Mouse (Mus musculus) CH12.LX (cell line): Measurements from ENCODE around the gene Clmp. TPM values are rescaled to one million over a fixed set of nuclear protein-coding genes. Genes with fewer than 3 reads are reported as not detected.

ENCODE experiments used
- DNase-seq: peaks from one replicate; pipeline ENCODE4 v3.0.0-alpha.2; 2013; ENCODE audit errors: extremely low read depth
- H3K27ac ChIP-seq: 2 replicates; pipeline ENCODE4 v1.5.1; 2012; ENCODE audit warnings: low read depth, mild to moderate bottlenecking, control low read depth, moderate library complexity; ENCODE audit not compliant: insufficient read depth
- H3K27me3 ChIP-seq: replicated peaks from 2 replicates; pipeline ENCODE3; 2012; ENCODE audit warnings: inconsistent platforms
- H3K36me3 ChIP-seq, 2 experiments: replicated peaks in 1 of 2; 2 replicates each; pipeline versions ENCODE3 to v1.6.1; 2012; ENCODE audit warnings: inconsistent platforms in 1 of 2, low read length in 1 of 2, mild to moderate bottlenecking in 1 of 2, mixed read lengths in 1 of 2, moderate library complexity in 1 of 2; ENCODE audit not compliant: control insufficient read depth in 1 of 2, insufficient read depth in 1 of 2
- H3K4me1 ChIP-seq, 2 experiments: 2 replicates each; pipeline ENCODE4 v1.6.1; 2012; ENCODE audit warnings: inconsistent platforms in 1 of 2, moderate library complexity in 1 of 2; ENCODE audit not compliant: insufficient read depth in 2 of 2, control insufficient read depth in 1 of 2
- H3K4me2 ChIP-seq: 2 replicates; pipeline ENCODE4 v1.6.1; 2012; ENCODE audit warnings: low read depth, mild to moderate bottlenecking, control low read depth; ENCODE audit not compliant: poor library complexity, insufficient read depth, severe bottlenecking
- H3K4me3 ChIP-seq, 3 experiments: fragments of 150-350 bp in 1 of 3; sonication (generic) in 1 of 3; replicated peaks in 1 of 3; 2 replicates each; pipeline versions ENCODE3 to v1.5.1; 2011 to 2012; ENCODE audit warnings: low read depth in 2 of 3, low read length in 2 of 3, mild to moderate bottlenecking in 2 of 3, moderate library complexity in 2 of 3, control low read depth in 1 of 3, improper control_type of control experiment in 1 of 3, inconsistent platforms in 1 of 3, mixed read lengths in 1 of 3; ENCODE audit not compliant: poor library complexity in 1 of 3
- H3K79me2 ChIP-seq: replicated peaks from 2 replicates; pipeline ENCODE4 v1.6.1; 2012; ENCODE audit warnings: mild to moderate bottlenecking, moderate library complexity; ENCODE audit not compliant: control insufficient read depth, poor library complexity, insufficient read depth, severe bottlenecking; ENCODE audit errors: extremely low read depth
- H3K9ac ChIP-seq: 2 replicates; pipeline ENCODE4 v1.6.1; 2012; ENCODE audit warnings: low read depth, mild to moderate bottlenecking, control low read depth, moderate library complexity; ENCODE audit not compliant: insufficient read depth
- H3K9me3 ChIP-seq: replicated peaks from 2 replicates; pipeline ENCODE3; 2012; ENCODE audit warnings: low read length, inconsistent platforms, mixed read lengths
- E2F4 ChIP-seq: IDR thresholded peaks from 2 replicates; pipeline ENCODE4 v1.6.1; 2011; ENCODE audit warnings: low read depth, low read length, improper control_type of control experiment; ENCODE audit not compliant: insufficient replicate concordance
- ETS1 ChIP-seq: conservative IDR thresholded peaks from 2 replicates; pipeline ENCODE4 v1.6.1; 2012; ENCODE audit warnings: low read depth, mild to moderate bottlenecking, inconsistent platforms, low read length, improper control_type of control experiment, moderate library complexity
- HCFC1 ChIP-seq: IDR thresholded peaks from 2 replicates; pipeline ENCODE4 v1.6.1; 2012; ENCODE audit warnings: low read depth, mild to moderate bottlenecking, inconsistent platforms, low read length, improper control_type of control experiment
- IRF4 ChIP-seq: IDR thresholded peaks from 2 replicates; pipeline ENCODE4 v1.6.1; 2014; ENCODE audit warnings: low read depth, mild to moderate bottlenecking, inconsistent platforms, low read length, improper control_type of control experiment
- JUN ChIP-seq: IDR thresholded peaks from 2 replicates; pipeline ENCODE4 v1.6.1; 2011; ENCODE audit warnings: low read depth, mild to moderate bottlenecking, low read length, improper control_type of control experiment, moderate library complexity; ENCODE audit not compliant: insufficient read depth
- JUND ChIP-seq: conservative IDR thresholded peaks from 2 replicates; pipeline ENCODE4 v1.6.1; 2011; ENCODE audit warnings: low read depth, low read length, improper control_type of control experiment
- KAT2A ChIP-seq: IDR thresholded peaks from 2 replicates; pipeline ENCODE4 v1.6.1; 2012; ENCODE audit warnings: low read length, improper control_type of control experiment, inconsistent platforms; ENCODE audit not compliant: insufficient replicate concordance
- MAFK ChIP-seq: IDR thresholded peaks from 2 replicates; pipeline ENCODE4 v1.6.1; 2011; ENCODE audit warnings: low read length, improper control_type of control experiment; ENCODE audit not compliant: insufficient replicate concordance
- MAZ ChIP-seq: IDR thresholded peaks from 2 replicates; pipeline ENCODE4 v1.6.1; 2012; ENCODE audit warnings: low read depth, mild to moderate bottlenecking, inconsistent platforms, low read length, improper control_type of control experiment, moderate library complexity
- MXI1 ChIP-seq: IDR thresholded peaks from 2 replicates; pipeline ENCODE4 v1.6.1; 2011; ENCODE audit warnings: mild to moderate bottlenecking, low read depth, low read length, improper control_type of control experiment
- MYC ChIP-seq: IDR thresholded peaks from 2 replicates; pipeline ENCODE4 v1.6.1; 2011; ENCODE audit warnings: low read depth, mild to moderate bottlenecking, improper control_type of control experiment, low read length
- NELFE ChIP-seq: IDR thresholded peaks from 2 replicates; pipeline ENCODE4 v1.6.1; 2011; ENCODE audit warnings: low read depth, low read length, improper control_type of control experiment
- NRF1 ChIP-seq: IDR thresholded peaks from 2 replicates; pipeline ENCODE4 v1.6.1; 2014; ENCODE audit warnings: low read depth, mild to moderate bottlenecking, inconsistent platforms, low read length, improper control_type of control experiment, moderate library complexity
- PAX5 ChIP-seq: IDR thresholded peaks from 2 replicates; pipeline ENCODE4 v1.6.1; 2012; ENCODE audit warnings: low read length, inconsistent platforms, mixed read lengths
- POLR2A ChIP-seq: IDR thresholded peaks from 2 replicates; pipeline ENCODE4 v1.6.1; 2011; ENCODE audit warnings: low read depth, mild to moderate bottlenecking, improper control_type of control experiment, low read length
- SIN3A ChIP-seq: IDR thresholded peaks from 2 replicates; pipeline ENCODE4 v1.6.1; 2012; ENCODE audit warnings: low read length, improper control_type of control experiment, inconsistent platforms
- SMC3 ChIP-seq: IDR thresholded peaks from 2 replicates; pipeline ENCODE4 v1.6.1; 2011; ENCODE audit warnings: low read depth, low read length, improper control_type of control experiment
- TCF12 ChIP-seq: IDR thresholded peaks from 2 replicates; pipeline ENCODE4 v1.6.1; 2014; ENCODE audit warnings: low read depth, mild to moderate bottlenecking, inconsistent platforms, low read length, improper control_type of control experiment
- UBTF ChIP-seq: IDR thresholded peaks from 2 replicates; pipeline ENCODE4 v1.6.1; 2012; ENCODE audit warnings: low read depth, mild to moderate bottlenecking, inconsistent platforms, low read length, improper control_type of control experiment, moderate library complexity
- USF1 ChIP-seq: IDR thresholded peaks from 2 replicates; pipeline ENCODE4 v1.6.1; 2014; ENCODE audit warnings: low read depth, mild to moderate bottlenecking, inconsistent platforms, low read length, improper control_type of control experiment
- USF2 ChIP-seq: conservative IDR thresholded peaks from 2 replicates; pipeline ENCODE4 v1.6.1; 2011; ENCODE audit warnings: low read depth, low read length, improper control_type of control experiment
- ZKSCAN1 ChIP-seq: IDR thresholded peaks from 2 replicates; pipeline ENCODE4 v1.6.1; 2012; ENCODE audit warnings: low read depth, inconsistent platforms, low read length, improper control_type of control experiment, borderline replicate concordance
- ZMIZ1 ChIP-seq: IDR thresholded peaks from 2 replicates; pipeline ENCODE4 v1.6.1; 2012; ENCODE audit warnings: low read depth, mild to moderate bottlenecking, inconsistent platforms, low read length, improper control_type of control experiment
- dilution Hi-C: fragments of 300-500 bp; cut with MboI; formaldehyde crosslinking; loops from 2 replicates; pipeline ENCODE4 v1.14.3; 2020; ENCODE audit warnings: low sequenced_read_pairs; ENCODE audit not compliant: extremely low pct_unique_long_range_greater_than_20kb, extremely low pct_ligation_motif_present
- in situ Hi-C: fragments of 300-500 bp; cut with MboI; formaldehyde crosslinking; loops from 3 replicates; pipeline ENCODE4 v1.14.3; 2019; ENCODE audit warnings: low sequenced_read_pairs, low pct_ligation_motif_present, low pct_unique_long_range_greater_than_20kb, mixed read lengths
- polyA plus RNA-seq: library from polyadenylated mRNA; unstranded; fragments of >175 nt; gene quantifications from 2 replicates; pipeline ENCODE4 v1.2.1, GENCODE M21; 2012; ENCODE audit warnings: low read depth; ENCODE audit not compliant: insufficient read length
- total RNA-seq, 2 experiments: library from RNA; depleted of rRNA; stranded (reverse); fragments of 300-350 nt in 1 of 2; fragments of >200 nt in 1 of 2; gene quantifications; 2 replicates each; pipeline ENCODE4 v1.2.3; 2012 to 2014

The Clmp gene
- total and polyA plus RNA-seq, 3 experiments: not detected

- no peak for DNase-seq
- no peak overlapping the region for H3K9ac ChIP-seq
- peaks cover 0 to 6% of the 10 kb centered on the region in 2 experiments; a peak in 1 of 4 replicates for H3K4me1 ChIP-seq
- in situ Hi-C loops: loop anchor here (10.0 to 25.0 kb wide), 2 partner anchors 173 to 381 kb away; no protein-coding TSS in a partner anchor
- H3K36me3 ChIP-seq: peaks cover 0 to 20% of the 10 kb centered on the region in 2 experiments
- no peak for TF ChIP-seq KAT2A
- no peak for TF ChIP-seq MAZ
- no peak for TF ChIP-seq NRF1
- TF ChIP-seq PAX5: no peak
- no peak for TF ChIP-seq NELFE
- no peak for TF ChIP-seq JUN
- no peak for TF ChIP-seq POLR2A
- TF ChIP-seq MAFK: no peak
- TF ChIP-seq ZKSCAN1: no peak
- no peak for TF ChIP-seq JUND
- TF ChIP-seq IRF4: no peak
- no peak for TF ChIP-seq E2F4
- no peak for TF ChIP-seq SMC3
- TF ChIP-seq ZMIZ1: no peak
- no peak for TF ChIP-seq ETS1
- no peak for TF ChIP-seq USF1
- TF ChIP-seq MXI1: no peak
- H3K4me2 ChIP-seq: no peak overlapping the region
- H3K27me3 ChIP-seq: no peaks in the 10 kb centered on the region
- H3K79me2 ChIP-seq: no peaks in the 10 kb centered on the region
- no peaks in the 10 kb centered on the region for H3K9me3 ChIP-seq
- no peak overlapping the region for H3K4me3 ChIP-seq
- dilution Hi-C loops: no loop called here
- no peak overlapping the region for H3K27ac ChIP-seq
Observed at GRCm38 (mm10) chr9:40814060-40814459, 128.3 kb downstream of the Clmp start.

- H3K4me3 ChIP-seq: no peak overlapping the region
- H3K9me3 ChIP-seq: no peaks in the 10 kb centered on the region
- peaks cover 0 to 6% of the 10 kb centered on the region in 2 experiments; a peak in 3 of 4 replicates for H3K4me1 ChIP-seq
- in situ Hi-C loops (loop anchor here (10.0 to 25.0 kb wide), 2 partner anchors 170 to 377 kb away; no protein-coding TSS in a partner anchor), dilution Hi-C loops (no loop called here)
- DNase-seq: no peak
- H3K79me2 ChIP-seq: no peaks in the 10 kb centered on the region
- H3K27ac ChIP-seq: no peak overlapping the region
- no peak for TF ChIP-seq SIN3A
- TF ChIP-seq IRF4: no peak
- TF ChIP-seq JUND: no peak
- TF ChIP-seq TCF12: no peak
- no peak for TF ChIP-seq USF2
- no peak for TF ChIP-seq NRF1
- no peak for TF ChIP-seq HCFC1
- TF ChIP-seq MYC: no peak
- TF ChIP-seq SMC3: no peak
- TF ChIP-seq UBTF: no peak
- no peak overlapping the region for H3K9ac ChIP-seq
- peaks cover 0 to 8% of the 10 kb centered on the region in 2 experiments for H3K36me3 ChIP-seq
- H3K4me2 ChIP-seq: no peak overlapping the region
- H3K27me3 ChIP-seq: no peaks in the 10 kb centered on the region
Observed at GRCm38 (mm10) chr9:40817325-40818028, 131.7 kb downstream of the Clmp start.
